Mouse (Mus musculus) lung, embryonic 14.5 days (tissue): ENCODE results near the gene Gm20765. TPM values are rescaled to one million over a fixed set of nuclear protein-coding genes. Genes with fewer than 3 reads are reported as not detected.
"Not testable (repeated sequence)": the region's sequence is repeated elsewhere in the genome, so short reads cannot be mapped to it uniquely, and the experiment has no call there.

ENCODE experiments used
- ATAC-seq: fragments of 200-750 bp; cut with Nextera tagmentation; 2 replicates; pipeline ENCODE4 v1.8.0; 2017; ENCODE audit warnings: mild to moderate bottlenecking, moderate TSS enrichment, moderate library complexity; ENCODE audit not compliant: insufficient read depth
- DNase-seq: peaks from one replicate; pipeline ENCODE4 v3.0.0-alpha.2; 2015
- H3K27ac ChIP-seq: fragments of 300-500 bp; sonication (generic); 2 replicates; pipeline ENCODE4 v1.5.1; 2014; ENCODE audit warnings: low read depth, mild to moderate bottlenecking, moderate library complexity
- H3K27me3 ChIP-seq: fragments of 300-500 bp; sonication (generic); 2 replicates; pipeline ENCODE4 v1.6.1; 2014; ENCODE audit warnings: low read length, control low read depth; ENCODE audit not compliant: insufficient read depth
- H3K36me3 ChIP-seq: fragments of 300-500 bp; sonication (generic); 2 replicates; pipeline ENCODE4 v1.6.1; 2014; ENCODE audit warnings: control low read depth; ENCODE audit not compliant: insufficient read depth
- H3K4me1 ChIP-seq: fragments of 300-500 bp; sonication (generic); 2 replicates; pipeline ENCODE4 v1.6.1; 2014; ENCODE audit warnings: antibody characterized with exemption, control low read depth; ENCODE audit not compliant: insufficient read depth
- H3K4me2 ChIP-seq: fragments of 300-500 bp; sonication (generic); 2 replicates; pipeline ENCODE4 v1.6.1; 2014; ENCODE audit warnings: mild to moderate bottlenecking
- H3K4me3 ChIP-seq: fragments of 300-500 bp; sonication (generic); 2 replicates; pipeline ENCODE4 v1.5.1; 2014; ENCODE audit warnings: low read depth, low read length
- H3K9ac ChIP-seq: fragments of 300-500 bp; sonication (generic); 2 replicates; pipeline ENCODE4 v1.6.1; 2014
- H3K9me3 ChIP-seq: fragments of 300-500 bp; sonication (generic); 2 replicates; pipeline ENCODE4 v1.6.1; 2016; ENCODE audit warnings: low read depth, low read length, control low read depth
- WGBS: fragments of 180-500 bp; shearing (Covaris S2); extraction: QIAGEN DNeasy Blood & Tissue Kit; methylation state at CpG from one replicate; pipeline ENCODE4 v1.1.7; 2014; 5-methylcytosine and 5-hydroxymethylcytosine counted together
- polyA plus RNA-seq: library from polyadenylated mRNA; unstranded; fragments of >200 nt; fragmentation: Nextera tagmentation; extraction: Ambion mirVana; gene quantifications from 2 replicates; pipeline ENCODE4 v1.2.1, GENCODE M21; 2014

Gm20765 gene
- not detected in 2 replicates for polyA plus RNA-seq

GRCm38 (mm10) chr10:104185233-104185632 lies at the start of gene Gm20765:
Gene Gm20765, plus strand, starts transcription at chr10:104185533.
- not testable (repeated sequence) for H3K9me3 ChIP-seq, H3K36me3 ChIP-seq

GRCm38 (mm10) chr10:104142687-104143086 lies 42.6 kb upstream of the Gm20765 start, which contains the start of gene Gm21293:
Gene Gm21293, plus strand, starts transcription at chr10:104142987.
- ATAC-seq = not testable (repeated sequence)
- no CpG with 5 or more reads among the region's 3 CpGs for WGBS

More at GRCm38 (mm10) chr10:104185233-104185632, at the start of gene Gm20765:
- H3K4me3 ChIP-seq, H3K9ac ChIP-seq, H3K4me2 ChIP-seq, H3K27ac ChIP-seq, H3K4me1 ChIP-seq, H3K27me3 ChIP-seq, ATAC-seq, DNase-seq: not testable (repeated sequence)
- WGBS = no CpG with 5 or more reads among the region's 3 CpGs

GRCm38 (mm10) chr10:104151197-104151596 lies 34.1 kb upstream of the Gm20765 start, which contains the start of gene Gm6763:
Gene Gm6763, plus strand, starts transcription at chr10:104151497.
- not testable (repeated sequence) for H3K4me1 ChIP-seq

More at GRCm38 (mm10) chr10:104142687-104143086, 42.6 kb upstream of the Gm20765 start, which contains the start of gene Gm21293:
- not testable (repeated sequence) for H3K4me2 ChIP-seq, H3K27ac ChIP-seq, DNase-seq, H3K36me3 ChIP-seq, H3K4me3 ChIP-seq, H3K9ac ChIP-seq, H3K4me1 ChIP-seq, H3K9me3 ChIP-seq, H3K27me3 ChIP-seq

GRCm38 (mm10) chr10:104159706-104160105 lies 25.6 kb upstream of the Gm20765 start, which contains the start of gene Gm8764:
Gene Gm8764, plus strand, starts transcription at chr10:104160006.
- not testable (repeated sequence) for H3K9me3 ChIP-seq, H3K4me3 ChIP-seq, H3K27me3 ChIP-seq, ATAC-seq, H3K9ac ChIP-seq, H3K4me2 ChIP-seq, H3K4me1 ChIP-seq, DNase-seq, H3K27ac ChIP-seq, H3K36me3 ChIP-seq
- WGBS = no CpG with 5 or more reads among the region's 3 CpGs

More at GRCm38 (mm10) chr10:104151197-104151596, 34.1 kb upstream of the Gm20765 start, which contains the start of gene Gm6763:
- H3K27ac ChIP-seq, H3K27me3 ChIP-seq, H3K4me3 ChIP-seq, H3K9ac ChIP-seq, H3K9me3 ChIP-seq, H3K36me3 ChIP-seq, DNase-seq, ATAC-seq, H3K4me2 ChIP-seq: not testable (repeated sequence)
- WGBS = no CpG with 5 or more reads among the region's 3 CpGs

- not testable (repeated sequence) for H3K4me1 ChIP-seq, H3K27me3 ChIP-seq, H3K9ac ChIP-seq, H3K4me3 ChIP-seq, H3K27ac ChIP-seq, ATAC-seq, DNase-seq, H3K36me3 ChIP-seq, H3K4me2 ChIP-seq, H3K9me3 ChIP-seq
- no CpG with 5 or more reads among the region's 3 CpGs for WGBS
These were observed 17.1 kb upstream of the Gm20765 start, which contains the start of gene Gm21304 for GRCm38 (mm10) chr10:104168215-104168614. Gene Gm21304, plus strand, starts transcription at chr10:104168515.

- no CpG with 5 or more reads among the region's 3 CpGs for WGBS
- H3K36me3 ChIP-seq = not testable (repeated sequence)
These were observed 8.6 kb upstream of the Gm20765 start, which contains the start of gene Gm21312 for GRCm38 (mm10) chr10:104176724-104177123. Gene Gm21312, plus strand, starts transcription at chr10:104177024.

GRCm38 (mm10) chr10:104193742-104194141 lies 8.4 kb downstream of the Gm20765 start, which contains the start of gene Gm4340:
Gene Gm4340, plus strand, starts transcription at chr10:104194042.
- not testable (repeated sequence) for DNase-seq, H3K9me3 ChIP-seq, H3K27me3 ChIP-seq, H3K36me3 ChIP-seq, ATAC-seq, H3K9ac ChIP-seq, H3K4me1 ChIP-seq, H3K27ac ChIP-seq, H3K4me2 ChIP-seq, H3K4me3 ChIP-seq
- no CpG with 5 or more reads among the region's 3 CpGs for WGBS

More at GRCm38 (mm10) chr10:104176724-104177123, 8.6 kb upstream of the Gm20765 start, which contains the start of gene Gm21312:
- H3K4me2 ChIP-seq, H3K9ac ChIP-seq, H3K9me3 ChIP-seq, ATAC-seq, H3K4me3 ChIP-seq, H3K27ac ChIP-seq, DNase-seq, H3K27me3 ChIP-seq, H3K4me1 ChIP-seq: not testable (repeated sequence)
